Mouse (Mus musculus): Measurements from ENCODE around the gene 1700012P22Rik.

DNA sequence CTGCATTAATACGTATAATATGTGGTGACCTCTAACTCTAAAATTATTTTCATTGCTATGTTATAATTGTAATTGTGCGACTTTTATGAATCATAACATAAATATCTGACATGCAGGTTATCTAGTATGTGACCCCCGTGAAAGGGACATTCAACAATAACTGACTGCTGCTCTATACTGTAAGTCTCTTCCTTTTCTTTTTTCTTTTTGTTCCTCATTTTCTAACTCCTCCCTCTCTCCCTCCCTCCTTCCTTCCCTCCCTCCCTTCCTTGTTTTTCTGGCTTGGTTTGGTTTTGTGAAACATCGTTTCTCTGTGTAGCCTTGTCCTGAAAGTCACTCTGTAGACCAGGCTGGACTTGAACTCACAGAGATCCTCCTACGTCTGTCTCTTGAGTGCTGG lies 14.0 kb downstream of the 1700012P22Rik start:
- TF ChIP-seq CTCF (IDR thresholded peaks at IDR 0.05; ENCODE audit: low read depth, low read length) (no peak), GATA2 (IDR thresholded peaks at IDR 0.05; ENCODE audit: borderline replicate concordance, low read depth, low read length) (no peak), GATA1 (IDR thresholded peaks at IDR 0.05; ENCODE audit: borderline replicate concordance, low read length) (no peak), POLR2AphosphoS5 (IDR thresholded peaks at IDR 0.05; ENCODE audit: insufficient replicate concordance, low read depth, low read length) (no peak), TAL1 (conservative IDR thresholded peaks at IDR 0.05; ENCODE audit: low read depth, low read length) (no peak)
